In genomic region chr1:127383071-127383470, GRCm38 (mm10) we compare ENCODE assay signal across 15 mouse cellular contexts.
"Had no signal": no experiment of that assay in that cellular context is flagged by ENCODE, and none has a peak within 500 bp of the region (broad histone marks: within the 10 kb centered on the region; RNA-seq: fewer than 3 reads in every experiment).

No protein-coding gene starts in this region.

- H3K4me2 ChIP-seq: limb, embryonic 15.5 days; liver, embryonic 12.5 days; lung, embryonic 14.5 days; midbrain, embryonic 11.5 days had no signal

- ATAC-seq: liver, embryonic 12.5 days had no signal

- H3K4me1 ChIP-seq: liver, embryonic 12.5 days had no signal

- H3K4me3 ChIP-seq: limb, embryonic 15.5 days; liver, embryonic 12.5 days had no signal

- H3K9me3 ChIP-seq: limb, embryonic 15.5 days; liver, embryonic 12.5 days had no signal

- H3K9ac ChIP-seq: limb, embryonic 15.5 days; liver, embryonic 12.5 days; lung, embryonic 14.5 days had no signal

- H3K27me3 ChIP-seq: limb, embryonic 15.5 days; liver, embryonic 12.5 days had no signal

- DNase-seq: kidney, adult 9 months; kidney, postnatal 36 days; layer of hippocampus, adult 9-11 months; layer of hippocampus, postnatal 36 days; lung, embryonic 14.5 days; lung, postnatal 10 days; lung, postnatal 4 days; right cerebral cortex, adult 18-20 months; right cerebral cortex, postnatal 25 days; thymus, postnatal 4 days had no signal

- H3K27ac ChIP-seq: kidney, postnatal 0 days; limb, embryonic 15.5 days; liver, embryonic 12.5 days; stomach, postnatal 0 days had no signal
